Mouse (Mus musculus) liver, postnatal 0 days (tissue): ENCODE results near the gene Gm20388. TPM values are rescaled to one million over a fixed set of nuclear protein-coding genes. Genes with fewer than 3 reads are reported as not detected.

ENCODE experiments used
- ATAC-seq: fragments of 200-750 bp; cut with Nextera tagmentation; 2 replicates; pipeline ENCODE4 v1.8.0; 2017; ENCODE audit warnings: mild to moderate bottlenecking, moderate library complexity
- DNase-seq: peaks from one replicate; pipeline ENCODE4 v3.0.0-alpha.2; 2016
- H3K27ac ChIP-seq: fragments of 300-500 bp; sonication (generic); 2 replicates; pipeline ENCODE4 v1.5.1; 2014; ENCODE audit warnings: antibody characterized with exemption, moderate library complexity, mild to moderate bottlenecking, low read depth
- H3K27me3 ChIP-seq: fragments of 300-500 bp; sonication (generic); 2 replicates; pipeline ENCODE4 v1.6.1; 2014; ENCODE audit warnings: low read length, control low read depth, mixed read lengths; ENCODE audit not compliant: insufficient read depth
- H3K36me3 ChIP-seq: fragments of 300-500 bp; sonication (generic); replicated peaks from 2 replicates; pipeline ENCODE4 v1.6.1; 2014; ENCODE audit warnings: mild to moderate bottlenecking, control low read depth, low read length, moderate library complexity, mixed read lengths; ENCODE audit not compliant: insufficient read depth
- H3K4me1 ChIP-seq: fragments of 300-500 bp; sonication (generic); 2 replicates; pipeline ENCODE4 v1.6.1; 2014; ENCODE audit warnings: antibody characterized with exemption, mild to moderate bottlenecking, control low read depth; ENCODE audit not compliant: insufficient read depth
- H3K4me2 ChIP-seq: fragments of 300-500 bp; sonication (generic); 2 replicates; pipeline ENCODE4 v1.6.1; 2014; ENCODE audit warnings: low read depth, mild to moderate bottlenecking, low read length, moderate library complexity, mixed read lengths
- H3K4me3 ChIP-seq: fragments of 300-500 bp; sonication (generic); 2 replicates; pipeline ENCODE4 v1.5.1; 2014; ENCODE audit warnings: low read depth, low read length
- H3K9ac ChIP-seq: fragments of 300-500 bp; sonication (generic); replicated peaks from 2 replicates; pipeline ENCODE4 v1.6.1; 2014; ENCODE audit warnings: mild to moderate bottlenecking, moderate library complexity
- H3K9me3 ChIP-seq: fragments of 300-500 bp; sonication (generic); 2 replicates; pipeline ENCODE4 v1.6.1; 2016; ENCODE audit warnings: mild to moderate bottlenecking, control low read depth, low read length, mixed read lengths
- CTCF ChIP-seq: sonication (generic); IDR thresholded peaks from 2 replicates; pipeline ENCODE4 v1.5.1; 2016; ENCODE audit warnings: antibody characterized with exemption, low read depth
- EP300 ChIP-seq: IDR thresholded peaks from 2 replicates; pipeline ENCODE4 v1.6.1; 2016; ENCODE audit warnings: antibody characterized with exemption, low read depth, mild to moderate bottlenecking
- WGBS: fragments of 180-500 bp; shearing (Covaris S2); extraction: QIAGEN DNeasy Blood & Tissue Kit; methylation state at CpG from one replicate; pipeline ENCODE4 v1.1.7; 2014; ENCODE audit not compliant: insufficient replicate concordance; 5-methylcytosine and 5-hydroxymethylcytosine counted together
- polyA plus RNA-seq: library from polyadenylated mRNA; unstranded; fragments of >200 nt; fragmentation: Nextera tagmentation; extraction: Ambion mirVana; gene quantifications from 2 replicates; pipeline ENCODE4 v1.2.1, GENCODE M21; 2015

Gm20388 gene
- polyA plus RNA-seq, 1 experiment from 2014 or later, result not detected

- peaks cover 67% of the 10 kb centered on the region for H3K4me1 ChIP-seq
- no peaks in the 10 kb centered on the region; the same call in 1 of the 2 replicates for H3K36me3 ChIP-seq
- H3K9me3 ChIP-seq, result no peaks in the 10 kb centered on the region
- DNase-seq (peak; percentile 43), ATAC-seq (peak; percentile 85)
- H3K9ac ChIP-seq, result peak overlapping the region; percentile 36
- 28% methylated on average over 1 of the region's 1 CpGs for WGBS
- H3K4me2 ChIP-seq, result peak overlapping the region; percentile 64
- peak; percentile 89 for TF ChIP-seq EP300
- no peak for TF ChIP-seq CTCF
- no peaks in the 10 kb centered on the region for H3K27me3 ChIP-seq
- H3K27ac ChIP-seq, result peak overlapping the region; percentile 85
- peak overlapping the region; percentile 35 for H3K4me3 ChIP-seq
These were observed 7.5 kb downstream of the Gm20388 start for GRCm38 (mm10) chr8:119918155-119918567.

GRCm38 (mm10) chr8:119923259-119923658, 12.6 kb downstream of the Gm20388 start:
- no peak overlapping the region for H3K4me3 ChIP-seq
- H3K4me1 ChIP-seq, result peaks cover 28% of the 10 kb centered on the region
- WGBS, result 80% methylated on average over 5 of the region's 5 CpGs
- no peaks in the 10 kb centered on the region; the same call in 1 of the 2 replicates for H3K36me3 ChIP-seq
- DNase-seq, result no peak
- no peak for TF ChIP-seq EP300
- H3K9ac ChIP-seq, result no peak overlapping the region
- no peaks in the 10 kb centered on the region for H3K9me3 ChIP-seq
- no peak for ATAC-seq
- no peak overlapping the region for H3K4me2 ChIP-seq
- no peaks in the 10 kb centered on the region for H3K27me3 ChIP-seq
- H3K27ac ChIP-seq, result no peak overlapping the region

DNA sequence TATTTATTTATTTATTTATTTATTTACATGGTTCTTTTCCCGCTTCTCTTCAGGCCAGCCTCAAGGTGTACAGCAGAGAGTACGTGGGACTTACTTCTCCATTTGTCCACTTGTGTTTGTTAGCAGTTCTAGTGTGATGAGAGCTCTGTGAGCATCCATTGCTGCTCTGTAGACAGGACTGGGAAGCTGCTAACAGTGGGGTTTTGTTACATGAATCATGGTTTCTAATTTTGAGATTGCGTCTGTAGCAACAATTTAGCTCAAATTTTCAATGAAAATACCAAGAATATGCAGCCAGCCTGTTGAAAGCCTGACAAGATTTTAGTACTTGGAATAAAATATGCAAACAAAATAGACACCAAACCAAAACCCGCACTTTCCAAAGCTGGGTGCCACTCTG, 14.8 kb downstream of the Gm20388 start:
- Histone ChIP-seq H3K4me3 (no peak overlapping the region), H3K27ac (no peak overlapping the region), H3K9ac (no peak overlapping the region), H3K4me1 (peaks cover 23% of the 10 kb centered on the region), H3K4me2 (no peak overlapping the region), H3K27me3 (no peaks in the 10 kb centered on the region), H3K9me3 (no peaks in the 10 kb centered on the region), H3K36me3 (no peaks in the 10 kb centered on the region)
- WGBS, result 90% methylated on average over 4 of the region's 4 CpGs
- DNase-seq, result no peak
- no peak for ATAC-seq
- no peak for TF ChIP-seq CTCF
- no peak for TF ChIP-seq EP300

GRCm38 (mm10) chr8:119926474-119926873, 15.8 kb downstream of the Gm20388 start:
- ATAC-seq (peak; percentile 32; the same call in 1 of the 2 replicates), DNase-seq (no peak)
- peak; percentile 74 for TF ChIP-seq CTCF
- no peak for TF ChIP-seq EP300
- Histone ChIP-seq H3K4me1 (peaks cover 18% of the 10 kb centered on the region), H3K27me3 (no peaks in the 10 kb centered on the region), H3K9ac (no peak overlapping the region), H3K36me3 (no peaks in the 10 kb centered on the region), H3K27ac (no peak overlapping the region), H3K9me3 (no peaks in the 10 kb centered on the region), H3K4me2 (no peak overlapping the region), H3K4me3 (no peak overlapping the region)
- 52% methylated on average over 2 of the region's 2 CpGs for WGBS

GRCm38 (mm10) chr8:119927422-119928092, 16.9 kb downstream of the Gm20388 start:
- no peaks in the 10 kb centered on the region for H3K9me3 ChIP-seq
- peaks cover 2% of the 10 kb centered on the region; the same call in 1 of the 2 replicates for H3K36me3 ChIP-seq
- 60% methylated on average over 6 of the region's 6 CpGs for WGBS
- peak; percentile 46 for DNase-seq
- no peak overlapping the region for H3K9ac ChIP-seq
- H3K4me1 ChIP-seq, result peaks cover 10% of the 10 kb centered on the region
- H3K27ac ChIP-seq, result no peak overlapping the region
- no peak overlapping the region for H3K4me3 ChIP-seq
- no peak overlapping the region for H3K4me2 ChIP-seq
- H3K27me3 ChIP-seq, result no peaks in the 10 kb centered on the region
- TF ChIP-seq EP300 (no peak), CTCF (peak; percentile 90)
- ATAC-seq, result peak; percentile 81

DNA sequence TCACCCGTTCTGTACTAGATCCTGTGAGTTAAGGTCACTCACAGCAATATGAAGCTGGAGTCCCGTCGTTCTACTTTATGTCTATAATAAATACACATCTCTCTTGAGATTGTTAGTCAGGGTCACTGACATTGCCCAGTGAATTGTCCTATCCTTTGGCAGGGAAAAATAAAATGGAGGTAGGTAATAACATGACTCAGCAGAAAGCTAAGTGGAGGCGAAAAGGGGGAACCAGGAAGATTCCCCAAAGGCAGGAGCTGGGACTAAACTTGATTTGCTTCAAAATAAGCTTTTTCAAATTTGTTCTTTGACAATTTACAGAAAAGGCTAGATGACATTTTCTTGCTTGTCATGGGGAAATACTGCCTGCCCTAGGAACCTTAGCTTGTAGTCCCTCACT, 20.7 kb downstream of the Gm20388 start:
- DNase-seq, result no peak
- Histone ChIP-seq H3K4me1 (peaks cover 8% of the 10 kb centered on the region), H3K9me3 (no peaks in the 10 kb centered on the region), H3K4me3 (no peak overlapping the region), H3K9ac (no peak overlapping the region), H3K4me2 (no peak overlapping the region), H3K36me3 (peaks cover 22% of the 10 kb centered on the region), H3K27me3 (no peaks in the 10 kb centered on the region), H3K27ac (no peak overlapping the region)
- WGBS, result 73% methylated on average over 4 of the region's 4 CpGs
- ATAC-seq, result no peak
- no peak for TF ChIP-seq CTCF
- TF ChIP-seq EP300, result no peak
